12 mouse cellular contexts compared by ENCODE assay signal in genomic region chr19:53836569-53837454, GRCm38 (mm10). TPM values are rescaled to one million over a fixed set of nuclear protein-coding genes. Genes with fewer than 3 reads are reported as not detected.
DNase-seq lines count a peak whose midpoint lies in the region; ATAC-seq and TF ChIP-seq lines count a peak whose summit lies in the region.
"Had no signal": no experiment of that assay in that cellular context is flagged by ENCODE, and none has a peak within 500 bp of the region (broad histone marks: within the 10 kb centered on the region; RNA-seq: fewer than 3 reads in every experiment).

No protein-coding gene starts in this region.

- peak; percentile 53 for ATAC-seq in kidney, embryonic 16.5 days (ENCODE audit: low FRiP score, low TSS enrichment)
- no peak; the same call in none of the 2 replicates for ATAC-seq in embryonic facial prominence, embryonic 12.5 days (ENCODE audit: insufficient number of reproducible peaks, insufficient read depth, low FRiP score, low TSS enrichment)
- ATAC-seq in forebrain, embryonic 14.5 days = no peak

- H3K9me3 ChIP-seq in kidney, embryonic 16.5 days (ENCODE audit: low read length) = no peaks in the 10 kb centered on the region
- no peaks in the 10 kb centered on the region for H3K9me3 ChIP-seq in embryonic facial prominence, embryonic 12.5 days
- H3K9me3 ChIP-seq in forebrain, embryonic 14.5 days (replicated peaks; ENCODE audit: control insufficient read depth, low read length) = no peaks in the 10 kb centered on the region

- H3K79me2 ChIP-seq in myocyte (ENCODE audit: control insufficient read depth, insufficient read depth) = no peaks in the 10 kb centered on the region

- H3K27ac ChIP-seq in kidney, embryonic 16.5 days (ENCODE audit: low read length) = no peak overlapping the region; the same call in 1 of the 2 replicates
- peak overlapping the region; percentile 58; the same call in 1 of the 2 replicates for H3K27ac ChIP-seq in embryonic facial prominence, embryonic 12.5 days
- H3K27ac ChIP-seq in forebrain, embryonic 14.5 days (ENCODE audit: low read depth, low read length) = peak overlapping the region; percentile 40

- 38% methylated on average over 6 of the region's 6 CpGs for WGBS in kidney, embryonic 16.5 days
- WGBS in embryonic facial prominence, embryonic 12.5 days = 23% methylated on average over 6 of the region's 6 CpGs
- 29% methylated on average over 6 of the region's 6 CpGs for WGBS in forebrain, embryonic 14.5 days

- H3K9ac ChIP-seq in kidney, embryonic 16.5 days (replicated peaks; ENCODE audit: low read length) = no peak overlapping the region
- H3K9ac ChIP-seq in embryonic facial prominence, embryonic 12.5 days = no peak overlapping the region
- no peak overlapping the region for H3K9ac ChIP-seq in forebrain, embryonic 14.5 days (ENCODE audit: low read length)
- H3K9ac ChIP-seq: lung, embryonic 14.5 days had no signal

- TF ChIP-seq POLR2A in myocyte (IDR thresholded peaks at IDR 0.05; ENCODE audit: insufficient read length, low read depth) = peak; percentile 12

- H3K4me3 ChIP-seq in kidney, embryonic 16.5 days (ENCODE audit: low read length) = no peak overlapping the region
- no peak overlapping the region for H3K4me3 ChIP-seq in embryonic facial prominence, embryonic 12.5 days
- H3K4me3 ChIP-seq in forebrain, embryonic 14.5 days (ENCODE audit: low read depth, low read length) = no peak overlapping the region
- no peak overlapping the region for H3K4me3 ChIP-seq in myocyte

- no peak overlapping the region for H3K4me2 ChIP-seq in kidney, embryonic 16.5 days (replicated peaks; ENCODE audit: low read depth, low read length)
- no peak overlapping the region for H3K4me2 ChIP-seq in embryonic facial prominence, embryonic 12.5 days (replicated peaks)
- no peak overlapping the region for H3K4me2 ChIP-seq in forebrain, embryonic 14.5 days (ENCODE audit: low read length)
- no peak overlapping the region for H3K4me2 ChIP-seq in myocyte (ENCODE audit: low read depth)
- H3K4me2 ChIP-seq: lung, embryonic 14.5 days had no signal

- no peaks in the 10 kb centered on the region for H3K36me3 ChIP-seq in kidney, embryonic 16.5 days (ENCODE audit: insufficient read depth, low read length)
- H3K36me3 ChIP-seq in embryonic facial prominence, embryonic 12.5 days = no peaks in the 10 kb centered on the region
- H3K36me3 ChIP-seq in forebrain, embryonic 14.5 days (ENCODE audit: control insufficient read depth, insufficient read depth, low read length) = no peaks in the 10 kb centered on the region
- peaks cover 59% of the 10 kb centered on the region for H3K36me3 ChIP-seq in myocyte (ENCODE audit: control insufficient read depth, insufficient read depth)

- H3K4me1 ChIP-seq in kidney, embryonic 16.5 days (ENCODE audit: insufficient read depth, low read length) = peaks cover 16% of the 10 kb centered on the region; the same call in 1 of the 2 replicates
- peaks cover 22% of the 10 kb centered on the region for H3K4me1 ChIP-seq in embryonic facial prominence, embryonic 12.5 days
- H3K4me1 ChIP-seq in forebrain, embryonic 14.5 days (ENCODE audit: control insufficient read depth, insufficient read depth, low read length) = peaks cover 19% of the 10 kb centered on the region

- H3ac ChIP-seq in myocyte (ENCODE audit: control insufficient read depth, insufficient read length) = no peak overlapping the region

- no peak for DNase-seq in kidney, postnatal 10 days
- DNase-seq in forebrain, embryonic 14.5 days (ENCODE audit: low spot score) = no peak
- DNase-seq in layer of hippocampus, postnatal 36 days = no peak
- DNase-seq in layer of hippocampus, adult 9-11 months = no peak
- DNase-seq: adrenal gland, adult 2 months; cerebellum, adult 18-20 months; embryo, embryonic 11 days; heart, postnatal 36 days; lung, embryonic 14.5 days had no signal

- H3K27me3 ChIP-seq in kidney, embryonic 16.5 days (ENCODE audit: insufficient read depth, low read length) = no peaks in the 10 kb centered on the region
- no peaks in the 10 kb centered on the region for H3K27me3 ChIP-seq in embryonic facial prominence, embryonic 12.5 days
- no peaks in the 10 kb centered on the region for H3K27me3 ChIP-seq in forebrain, embryonic 14.5 days (replicated peaks; ENCODE audit: control insufficient read depth, insufficient read depth, low read length)
- H3K27me3 ChIP-seq in myocyte (ENCODE audit: control insufficient read depth, insufficient read depth, insufficient read length) = no peaks in the 10 kb centered on the region

TF ChIP-seq in myocyte, 11 proteins besides CTCF, POLR2A, EP300 and RAD21:
- TF ChIP-seq E2F4 (IDR thresholded peaks at IDR 0.05; ENCODE audit: insufficient read depth) (no peak), TCF3 (IDR thresholded peaks at IDR 0.05; ENCODE audit: insufficient read length, low read depth) (peak; percentile 73), REST (IDR thresholded peaks at IDR 0.05; ENCODE audit: insufficient read depth, insufficient read length) (no peak), TCF12 (IDR thresholded peaks at IDR 0.05; ENCODE audit: insufficient read depth, poor library complexity, severe bottlenecking) (peak; percentile 31), USF1 (IDR thresholded peaks at IDR 0.05; ENCODE audit: low read depth) (no peak), MYOD1 (IDR thresholded peaks at IDR 0.05; ENCODE audit: control insufficient read depth in 1 of 3, insufficient read length in 2 of 3, low read depth in 2 of 3) (peak; percentile 33 to 94 (median 81)), POLR2AphosphoS2 (IDR thresholded peaks at IDR 0.05; ENCODE audit: insufficient read length, low read depth) (peak; percentile 21), SRF (IDR thresholded peaks at IDR 0.05; ENCODE audit: control insufficient read depth, insufficient read length, low read depth) (peak; percentile 29), MYOG (IDR thresholded peaks at IDR 0.05; ENCODE audit: control insufficient read depth in 1 of 3, insufficient read depth in 1 of 3, insufficient read length in 2 of 3, low read depth in 2 of 3) (peak; percentile 74 to 96 (median 74))
TF ChIP-seq in myocyte: peak in this region for 6.

RNA-seq across cellular contexts. Expression of gene Pdcd4, which starts 55.2 kb away (rescaled TPM):
- polyA plus RNA-seq in kidney, embryonic 16.5 days (2015; fragmentation: Nextera tagmentation; extraction: Ambion mirVana) = 106 and 122 TPM in 2 replicates
- polyA plus RNA-seq in embryonic facial prominence, embryonic 12.5 days (2016; fragmentation: Nextera tagmentation; extraction: Ambion mirVana) = 114 and 129 TPM in 2 replicates
- polyA plus RNA-seq in forebrain, embryonic 14.5 days (2014; fragmentation: Nextera tagmentation; extraction: Ambion mirVana) = 62.1 and 75.4 TPM in 2 replicates
- polyA plus RNA-seq in myocyte (2012; fragmentation: generic; extraction: Trizol) = 8.4 TPM
- total RNA-seq in layer of hippocampus, postnatal 36 days (2021) = 100 to 1,000 TPM; 115 to 125 TPM
